ENCODE assay signal across 9 mouse cellular contexts in the genomic region with DNA sequence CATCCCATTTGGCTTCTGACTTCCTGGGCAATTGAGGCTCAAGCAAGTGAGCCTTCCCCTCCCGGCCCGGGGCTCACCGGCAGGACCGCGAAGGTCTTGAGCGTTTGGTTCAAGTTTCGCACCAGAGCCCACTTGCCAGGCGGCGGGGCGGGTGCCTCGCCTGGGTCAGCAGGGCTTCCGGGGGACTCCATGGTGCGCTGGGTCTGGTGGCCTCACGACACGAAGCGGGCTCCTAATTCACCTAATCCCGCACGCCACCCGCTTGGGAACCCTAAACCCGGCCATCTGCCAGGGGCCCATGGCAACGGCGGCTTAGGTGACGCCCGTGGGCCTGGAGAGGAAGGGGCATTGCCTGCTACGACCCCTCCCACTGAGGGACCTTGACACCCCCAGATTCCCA. TPM values are rescaled to one million over a fixed set of nuclear protein-coding genes. Genes with fewer than 3 reads are reported as not detected.
DNase-seq lines count a peak whose midpoint lies in the region; ATAC-seq and TF ChIP-seq lines count a peak whose summit lies in the region.
"Had no signal": no experiment of that assay in that cellular context is flagged by ENCODE, and none has a peak within 500 bp of the region (broad histone marks: within the 10 kb centered on the region; RNA-seq: fewer than 3 reads in every experiment).

No protein-coding gene starts in this region.

- no peaks in the 10 kb centered on the region for H3K9me3 ChIP-seq in kidney, postnatal 0 days (replicated peaks; ENCODE audit: low read length)
- H3K9me3 ChIP-seq in forebrain, embryonic 10.5 days: no peaks in the 10 kb centered on the region
- H3K9me3 ChIP-seq in intestine, embryonic 15.5 days: no peaks in the 10 kb centered on the region
- H3K9me3 ChIP-seq in neural tube, embryonic 14.5 days (ENCODE audit: control insufficient read depth, low read length): no peaks in the 10 kb centered on the region

- ATAC-seq in kidney, postnatal 0 days (replicated peaks; ENCODE audit: low FRiP score, low read depth): 0 out of 2 replicates have a peak, but pooled peaks have one; percentile 15
- ATAC-seq in intestine, embryonic 15.5 days: no peak
- no peak for ATAC-seq in neural tube, embryonic 14.5 days (ENCODE audit: low read depth)
- no peak for ATAC-seq in frontal cortex, adult (ENCODE audit: low TSS enrichment)
- no peak for ATAC-seq in CD4-positive, CD25-positive, alpha-beta regulatory T cell, adult 4 months

- TF ChIP-seq CTCF in kidney, postnatal 0 days (IDR thresholded peaks at IDR 0.05; ENCODE audit: low read depth): no peak

- H3K9ac ChIP-seq in kidney, postnatal 0 days (ENCODE audit: low read depth, low read length): peak overlapping the region; percentile 36; the same call in 1 of the 2 replicates
- peak overlapping the region; percentile 13; the same call in 1 of the 2 replicates for H3K9ac ChIP-seq in intestine, embryonic 15.5 days
- H3K9ac ChIP-seq in neural tube, embryonic 14.5 days (replicated peaks; ENCODE audit: low read depth, low read length): peak overlapping the region; percentile 37; the same call in 1 of the 2 replicates

- WGBS in kidney, postnatal 0 days: 5% methylated on average over 25 of the region's 25 CpGs
- WGBS in forebrain, embryonic 10.5 days: 5% methylated on average over 25 of the region's 25 CpGs
- 11% methylated on average over 25 of the region's 25 CpGs for WGBS in intestine, embryonic 15.5 days
- 8% methylated on average over 25 of the region's 25 CpGs for WGBS in neural tube, embryonic 14.5 days

- H3K36me3 ChIP-seq in kidney, postnatal 0 days (ENCODE audit: insufficient read depth, low read length): no peaks in the 10 kb centered on the region
- no peaks in the 10 kb centered on the region for H3K36me3 ChIP-seq in forebrain, embryonic 10.5 days (replicated peaks)
- H3K36me3 ChIP-seq in intestine, embryonic 15.5 days: no peaks in the 10 kb centered on the region
- no peaks in the 10 kb centered on the region for H3K36me3 ChIP-seq in neural tube, embryonic 14.5 days (ENCODE audit: control insufficient read depth, insufficient read depth, low read length)

- H3K27me3 ChIP-seq in kidney, postnatal 0 days (ENCODE audit: insufficient read depth, low read length): no peaks in the 10 kb centered on the region; the same call in 1 of the 2 replicates
- peaks cover 44% of the 10 kb centered on the region for H3K27me3 ChIP-seq in forebrain, embryonic 10.5 days (ENCODE audit: poor library complexity, severe bottlenecking)
- peaks cover 9% of the 10 kb centered on the region; the same call in 1 of the 2 replicates for H3K27me3 ChIP-seq in intestine, embryonic 15.5 days (replicated peaks)
- peaks cover 3% of the 10 kb centered on the region; the same call in 1 of the 2 replicates for H3K27me3 ChIP-seq in neural tube, embryonic 14.5 days (ENCODE audit: control insufficient read depth, insufficient read depth, low read length)

- H3K4me1 ChIP-seq in kidney, postnatal 0 days (replicated peaks; ENCODE audit: insufficient read depth, low read length): peaks cover 6% of the 10 kb centered on the region; the same call in 1 of the 2 replicates
- H3K4me1 ChIP-seq in forebrain, embryonic 10.5 days: peaks cover 10% of the 10 kb centered on the region
- peaks cover 6% of the 10 kb centered on the region; the same call in 1 of the 2 replicates for H3K4me1 ChIP-seq in intestine, embryonic 15.5 days (replicated peaks)
- no peaks in the 10 kb centered on the region for H3K4me1 ChIP-seq in neural tube, embryonic 14.5 days (ENCODE audit: control insufficient read depth, insufficient read depth, low read length)

- H3K27ac ChIP-seq in kidney, postnatal 0 days: no peak overlapping the region
- H3K27ac ChIP-seq in forebrain, embryonic 10.5 days: 0 out of 2 replicates have a peak overlapping the region, but pooled peaks have one; percentile 1
- H3K27ac ChIP-seq in intestine, embryonic 15.5 days: no peak overlapping the region
- no peak overlapping the region for H3K27ac ChIP-seq in neural tube, embryonic 14.5 days (ENCODE audit: low read depth, low read length)

- peak overlapping the region; percentile 47 for H3K4me2 ChIP-seq in kidney, postnatal 0 days (ENCODE audit: low read length)
- H3K4me2 ChIP-seq in intestine, embryonic 15.5 days (replicated peaks): peak overlapping the region; percentile 59
- peak overlapping the region; percentile 34; the same call in 1 of the 2 replicates for H3K4me2 ChIP-seq in neural tube, embryonic 14.5 days (ENCODE audit: low read depth, low read length)

- DNase-seq in kidney, postnatal 0 days (ENCODE audit: low spot score): peak; percentile 8
- DNase-seq in kidney, postnatal 10 days: no peak
- DNase-seq in forebrain, embryonic 10.5 days (ENCODE audit: extremely low spot score, low spot score): no peak
- no peak for DNase-seq in thymus, postnatal 14 days
- DNase-seq: kidney, adult 18-20 months had no signal

- no peak overlapping the region; the same call in 1 of the 2 replicates for H3K4me3 ChIP-seq in kidney, postnatal 0 days (replicated peaks; ENCODE audit: low read depth, low read length)
- peak overlapping the region; percentile 45 for H3K4me3 ChIP-seq in forebrain, embryonic 10.5 days
- peak overlapping the region; percentile 19 for H3K4me3 ChIP-seq in intestine, embryonic 15.5 days (replicated peaks)
- no peak overlapping the region for H3K4me3 ChIP-seq in neural tube, embryonic 14.5 days (ENCODE audit: low read depth, low read length)

RNA-seq across cellular contexts. Expression of gene Myo7a, which starts 8.1 kb away (rescaled TPM):
- polyA plus RNA-seq in kidney, postnatal 0 days (2015; fragmentation: Nextera tagmentation; extraction: Ambion mirVana): 7.6 and 8.7 TPM in 2 replicates
- polyA plus RNA-seq in forebrain, embryonic 10.5 days (2016; fragmentation: Nextera tagmentation; extraction: Ambion mirVana): 20.1 and 20.8 TPM in 2 replicates
- 21.5 and 25.7 TPM in 2 replicates for polyA plus RNA-seq in intestine, embryonic 15.5 days (2015; fragmentation: Nextera tagmentation; extraction: Ambion mirVana)
- polyA plus RNA-seq in neural tube, embryonic 14.5 days (2014; fragmentation: Nextera tagmentation; extraction: Ambion mirVana): 22.1 and 24.2 TPM in 2 replicates
- polyA plus RNA-seq in CD4-positive, CD25-positive, alpha-beta regulatory T cell, adult 4 months (2017; shearing (Covaris generic)): 1 to 10 TPM; 1.0 to 3.1 TPM

RNA-seq across cellular contexts. Expression of gene Omp, which starts 34.1 kb away (rescaled TPM):
- 0.38 and 0.50 TPM in 2 replicates for polyA plus RNA-seq in kidney, postnatal 0 days (2015; fragmentation: Nextera tagmentation; extraction: Ambion mirVana)
- 0.11 and 0.19 TPM in 2 replicates for polyA plus RNA-seq in forebrain, embryonic 10.5 days (2016; fragmentation: Nextera tagmentation; extraction: Ambion mirVana)
- polyA plus RNA-seq in intestine, embryonic 15.5 days (2015; fragmentation: Nextera tagmentation; extraction: Ambion mirVana): 0.23 and 0.49 TPM in 2 replicates
- polyA plus RNA-seq in neural tube, embryonic 14.5 days (2014; fragmentation: Nextera tagmentation; extraction: Ambion mirVana): 0.32 and 0.40 TPM in 2 replicates
- polyA plus RNA-seq in CD4-positive, CD25-positive, alpha-beta regulatory T cell, adult 4 months (2017; shearing (Covaris generic)): not detected

Comparison
In these comparisons a context has a peak if more than half of its experiments do, and no peak if none do; other contexts are left out.
1. H3K4me3 ChIP-seq: peak in forebrain, embryonic 10.5 days (single experiment) and intestine, embryonic 15.5 days (single experiment); none in kidney, postnatal 0 days (single experiment) and neural tube, embryonic 14.5 days (single experiment).
2. Peak in every context shown above with its lines, with median percentiles within 50 percentile points of each other: H3K4me2 ChIP-seq and H3K9ac ChIP-seq.